Mouse (Mus musculus): ENCODE results near the gene Gstp1. TPM values are rescaled to one million over a fixed set of nuclear protein-coding genes. Genes with fewer than 3 reads are reported as not detected.
"Not testable (repeated sequence)": the region's sequence is repeated elsewhere in the genome, so short reads cannot be mapped to it uniquely, and the experiment has no call there.

The Gstp1 gene
- total RNA-seq, 1 experiment from 2014 or later = 72.5 TPM

DNA sequence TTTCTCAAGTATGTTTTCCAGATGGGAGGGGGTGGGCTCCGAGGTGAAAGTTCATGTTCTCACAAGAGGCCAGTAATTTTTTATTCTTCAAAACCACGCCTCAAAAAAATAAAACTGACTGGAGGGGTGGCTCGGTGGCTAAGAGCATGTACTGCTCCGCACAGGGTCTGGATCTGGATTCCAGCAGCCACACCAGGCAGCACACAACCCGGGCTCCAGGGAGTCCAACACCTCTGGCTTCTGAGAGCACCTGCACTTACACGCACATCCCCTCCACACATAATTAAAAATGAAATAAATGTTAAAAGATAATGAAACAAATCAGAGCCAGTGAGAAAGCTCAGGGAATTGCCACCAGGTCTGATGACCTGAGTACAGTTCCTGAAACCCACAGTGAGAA lies 28.5 kb upstream of the Gstp1 start:
- ATAC-seq (replicated peaks in 1 of 2; ENCODE audit: insufficient read depth in 1 of 2, low FRiP score in 2 of 2, low TSS enrichment in 1 of 2, low read depth in 1 of 2, poor library complexity in 2 of 2, severe bottlenecking in 2 of 2) = no peak

DNA sequence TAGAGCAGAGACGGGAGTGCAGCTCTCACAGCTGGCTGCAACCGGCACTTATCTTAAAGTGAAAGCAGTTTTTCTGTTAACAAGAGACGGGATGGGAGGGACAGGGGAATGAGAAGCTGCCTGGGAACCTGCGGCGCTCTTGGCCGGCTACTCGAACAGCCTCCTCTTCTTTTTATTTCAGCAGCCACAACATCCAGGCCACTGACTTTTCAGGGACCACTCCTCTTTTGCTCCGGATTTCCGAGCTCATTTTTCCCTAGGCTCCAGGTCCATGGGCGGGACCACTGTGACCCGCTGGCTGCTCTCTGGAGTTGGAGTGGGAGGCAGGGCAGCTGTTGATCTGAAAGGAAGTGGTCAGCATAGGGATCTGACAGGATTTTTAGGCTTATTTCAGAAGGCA lies 26.7 kb upstream of the Gstp1 start:
- not testable (repeated sequence) for ATAC-seq (replicated peaks in 1 of 2; ENCODE audit: insufficient read depth in 1 of 2, low FRiP score in 2 of 2, low TSS enrichment in 1 of 2, low read depth in 1 of 2, poor library complexity in 2 of 2, severe bottlenecking in 2 of 2)

DNA sequence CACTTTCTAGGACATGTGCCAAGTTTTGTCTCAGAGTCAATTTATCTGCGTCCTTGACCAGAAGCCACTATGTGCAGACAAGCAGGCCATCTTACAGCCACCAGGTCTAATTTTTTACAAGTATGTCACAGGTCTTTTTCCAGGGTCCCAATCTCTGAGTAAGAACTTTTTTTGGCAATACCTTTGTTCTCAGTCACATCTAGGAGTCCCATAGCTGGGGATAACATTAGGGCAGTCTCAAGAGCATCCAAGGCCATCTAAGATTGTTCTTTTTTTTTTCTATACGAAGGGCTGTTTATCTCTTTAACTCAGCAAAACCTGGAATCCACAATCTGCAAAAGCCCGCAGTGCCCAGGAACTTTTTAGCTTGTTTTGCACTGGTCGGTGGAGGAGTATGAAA lies 25.6 kb upstream of the Gstp1 start:
- ATAC-seq (replicated peaks in 1 of 2; ENCODE audit: insufficient read depth in 1 of 2, low FRiP score in 2 of 2, low TSS enrichment in 1 of 2, low read depth in 1 of 2, poor library complexity in 2 of 2, severe bottlenecking in 2 of 2) = not testable (repeated sequence)

DNA sequence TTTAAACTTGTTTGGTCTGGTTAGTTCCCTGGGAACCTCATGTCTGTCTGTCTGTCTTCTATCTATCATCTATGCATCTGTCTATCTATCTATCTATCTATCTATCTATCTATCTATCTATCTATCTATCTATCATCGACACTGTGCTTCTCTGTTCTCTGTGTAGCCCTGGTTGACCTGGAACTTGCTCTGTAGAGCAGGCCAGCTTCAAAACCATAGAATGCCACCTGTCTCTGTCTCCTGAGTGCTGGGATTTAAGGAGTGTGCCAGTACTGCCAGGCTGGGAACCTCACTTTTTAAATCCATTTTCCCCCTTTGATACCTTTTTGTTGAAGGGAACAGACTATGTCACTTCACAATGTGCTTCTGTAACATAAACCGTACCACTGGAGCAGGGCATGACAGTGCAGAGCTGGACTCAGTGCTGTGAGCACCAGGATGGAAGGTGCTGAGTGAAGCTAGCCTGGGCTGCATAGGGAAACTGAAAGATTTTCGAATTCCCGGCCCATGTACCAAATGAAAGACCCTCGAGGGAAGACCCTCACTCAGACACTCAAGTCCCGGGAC lies 23.2 kb upstream of the Gstp1 start:
- ATAC-seq (replicated peaks in 1 of 2; ENCODE audit: insufficient read depth in 1 of 2, low FRiP score in 2 of 2, low TSS enrichment in 1 of 2, low read depth in 1 of 2, poor library complexity in 2 of 2, severe bottlenecking in 2 of 2) = peak in 1 of 2 experiments; percentile 33; a peak in 1 of 4 replicates

DNA sequence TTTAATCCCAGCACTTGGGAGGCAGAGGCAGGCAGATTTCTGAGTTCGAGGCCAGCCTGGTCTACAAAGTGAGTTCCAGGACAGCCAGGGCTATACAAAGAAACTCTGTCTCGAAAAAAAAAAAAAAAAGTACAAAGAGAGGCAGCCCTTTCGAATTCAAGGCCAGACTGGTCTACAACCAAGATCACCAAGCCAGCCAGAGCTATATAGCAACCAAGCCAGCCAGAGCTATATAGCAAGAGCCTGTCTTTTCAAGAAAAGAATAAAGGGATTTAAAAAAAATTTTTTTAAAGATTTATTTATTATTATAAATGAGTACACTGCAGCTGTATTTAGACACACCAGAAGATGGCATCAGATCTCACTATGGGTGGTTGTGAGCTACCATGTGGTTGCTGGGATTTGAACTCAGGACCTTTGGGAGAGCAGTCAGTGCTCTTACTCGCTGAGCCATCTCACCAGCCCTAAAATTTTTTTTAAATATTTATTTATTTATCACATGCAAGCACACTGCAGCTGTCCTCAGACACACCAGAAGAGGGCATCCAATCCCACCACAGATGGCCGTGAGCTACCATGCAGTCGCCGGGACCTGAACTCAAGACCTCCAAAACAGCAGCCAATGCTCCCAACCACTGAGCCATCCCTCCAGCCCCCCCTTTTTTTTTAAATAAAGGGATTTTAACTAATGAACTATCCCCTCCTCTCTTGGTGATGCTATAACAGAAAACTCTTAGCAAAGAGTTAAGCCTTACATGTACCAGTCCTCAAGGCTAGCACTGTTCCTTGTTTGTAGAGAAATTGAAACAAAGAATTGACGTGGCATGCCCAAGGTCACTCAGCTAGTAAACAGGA lies 22.5 kb upstream of the Gstp1 start:
- not testable (repeated sequence) for ATAC-seq (replicated peaks in 1 of 2; ENCODE audit: insufficient read depth in 1 of 2, low FRiP score in 2 of 2, low TSS enrichment in 1 of 2, low read depth in 1 of 2, poor library complexity in 2 of 2, severe bottlenecking in 2 of 2)

DNA sequence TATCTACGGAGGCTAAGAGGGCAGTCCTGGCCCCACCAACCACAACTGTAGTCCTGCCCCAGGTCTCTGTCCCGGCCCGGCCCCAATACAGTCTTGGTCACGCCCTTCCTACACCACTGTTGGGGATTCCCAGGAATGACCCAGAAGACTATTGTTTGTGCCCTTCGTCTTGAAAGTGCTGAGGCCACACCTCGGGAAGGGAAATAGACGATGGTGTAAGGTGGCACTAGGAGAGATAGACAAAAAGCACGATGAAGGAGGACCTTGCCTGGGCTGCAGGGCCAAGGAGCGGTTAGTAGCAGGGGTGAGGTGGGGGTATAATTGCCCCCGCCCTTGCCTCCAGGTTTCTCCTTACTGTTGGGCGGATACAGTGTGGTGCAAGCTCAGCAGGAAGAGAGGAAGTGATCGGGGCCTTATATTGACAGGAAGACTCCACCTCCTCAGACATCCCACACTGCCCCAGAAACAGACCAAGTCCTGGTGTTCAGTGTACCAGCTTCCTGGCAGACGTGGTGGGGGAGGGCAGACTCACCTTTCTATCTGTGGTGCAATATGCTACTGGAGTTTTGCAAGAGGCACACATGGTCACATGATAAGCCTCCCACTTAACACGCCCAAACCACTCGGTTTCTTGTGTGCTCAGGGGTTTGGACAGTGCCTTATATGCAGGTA lies 21.4 kb upstream of the Gstp1 start, which contains the start of gene Gstp3:
TSS of gene Gstp3 (minus strand) at position 501 of the 672 bp plus-strand sequence.
- ATAC-seq (replicated peaks in 1 of 2; ENCODE audit: insufficient read depth in 1 of 2, low FRiP score in 2 of 2, low TSS enrichment in 1 of 2, low read depth in 1 of 2, poor library complexity in 2 of 2, severe bottlenecking in 2 of 2) = peak; percentile 17 to 51; a peak in 3 of 4 replicates

DNA sequence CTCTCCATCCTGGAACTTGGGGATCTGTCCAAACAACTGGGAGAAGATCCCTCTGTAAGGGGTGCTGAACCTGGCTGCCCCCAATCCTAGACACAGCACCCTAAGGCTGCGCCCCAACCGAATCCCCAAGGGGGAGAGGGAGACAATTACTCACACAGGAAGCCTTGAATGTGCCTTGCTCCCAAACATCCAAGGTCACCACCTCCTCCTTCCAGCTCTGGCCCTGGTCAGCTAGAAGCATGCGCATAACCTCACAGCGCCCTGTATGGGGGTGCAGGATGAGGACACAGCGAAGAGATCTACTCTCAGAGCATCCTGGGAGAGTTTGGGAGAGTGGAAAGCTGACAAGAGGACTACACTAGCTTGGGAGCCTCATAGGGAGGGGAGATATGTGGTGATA lies 20.8 kb upstream of the Gstp1 start:
- ATAC-seq (replicated peaks in 1 of 2; ENCODE audit: insufficient read depth in 1 of 2, low FRiP score in 2 of 2, low TSS enrichment in 1 of 2, low read depth in 1 of 2, poor library complexity in 2 of 2, severe bottlenecking in 2 of 2) = no peak

DNA sequence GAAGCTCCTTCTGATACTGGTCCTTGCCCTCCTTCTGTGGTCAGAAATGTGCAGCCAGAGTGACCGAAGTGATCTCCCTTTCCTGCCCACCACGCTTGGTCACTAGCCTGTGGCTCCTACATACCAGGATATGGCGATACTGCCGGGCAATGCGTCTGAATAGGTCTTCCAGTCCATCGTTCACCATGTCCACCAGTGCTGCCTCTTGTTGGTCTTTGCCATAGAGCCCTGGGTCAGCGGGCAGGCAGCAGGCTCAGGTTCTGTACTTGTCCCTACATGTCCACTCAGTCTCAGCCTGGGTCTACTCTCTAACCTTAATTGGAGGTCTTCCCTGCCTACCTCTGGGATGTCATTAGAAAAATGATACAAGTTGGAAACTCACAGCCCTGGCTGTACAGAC lies 20.2 kb upstream of the Gstp1 start:
- no peak for ATAC-seq (replicated peaks in 1 of 2; ENCODE audit: insufficient read depth in 1 of 2, low FRiP score in 2 of 2, low TSS enrichment in 1 of 2, low read depth in 1 of 2, poor library complexity in 2 of 2, severe bottlenecking in 2 of 2)

DNA sequence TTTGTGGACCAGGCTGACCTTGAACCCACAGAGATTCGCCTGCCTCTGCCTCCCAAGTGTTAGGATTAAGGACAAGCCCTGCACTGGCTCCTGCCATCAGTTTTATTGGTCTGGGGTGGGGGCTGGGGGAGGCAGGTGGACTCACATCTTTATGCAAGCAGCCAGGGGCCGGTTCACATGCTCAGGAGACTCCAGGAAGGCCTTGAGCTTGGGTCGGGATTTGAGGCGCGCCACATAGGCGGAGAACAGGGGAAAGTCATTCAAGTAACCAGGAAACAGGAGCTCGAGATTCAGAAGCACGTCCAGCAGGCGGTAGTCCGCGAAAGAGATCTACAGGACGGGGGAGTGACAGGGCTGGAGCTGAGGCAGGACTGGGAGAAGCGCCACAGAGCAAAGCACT lies 19.6 kb upstream of the Gstp1 start:
- ATAC-seq (replicated peaks in 1 of 2; ENCODE audit: insufficient read depth in 1 of 2, low FRiP score in 2 of 2, low TSS enrichment in 1 of 2, low read depth in 1 of 2, poor library complexity in 2 of 2, severe bottlenecking in 2 of 2) = no peak

DNA sequence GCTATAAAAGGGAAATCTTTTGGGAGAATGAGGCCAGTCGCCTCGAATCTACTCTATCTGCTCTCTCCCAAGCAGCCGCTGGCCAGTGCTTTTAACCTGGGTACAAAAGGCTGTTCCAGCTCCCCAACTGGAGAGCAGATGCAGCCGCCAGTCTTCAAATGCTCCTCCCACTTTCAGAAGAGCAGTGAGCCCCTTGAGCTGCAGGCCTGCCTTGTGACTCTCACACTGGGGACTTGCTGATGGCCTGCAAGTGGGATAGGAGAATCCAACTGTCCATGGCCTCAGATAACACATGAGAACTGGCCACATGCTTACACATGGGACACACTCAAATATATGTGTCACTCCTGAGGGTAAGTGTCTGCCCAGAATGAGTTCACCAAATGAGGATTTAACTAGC lies 18.9 kb upstream of the Gstp1 start:
- ATAC-seq (replicated peaks in 1 of 2; ENCODE audit: insufficient read depth in 1 of 2, low FRiP score in 2 of 2, low TSS enrichment in 1 of 2, low read depth in 1 of 2, poor library complexity in 2 of 2, severe bottlenecking in 2 of 2) = no peak

DNA sequence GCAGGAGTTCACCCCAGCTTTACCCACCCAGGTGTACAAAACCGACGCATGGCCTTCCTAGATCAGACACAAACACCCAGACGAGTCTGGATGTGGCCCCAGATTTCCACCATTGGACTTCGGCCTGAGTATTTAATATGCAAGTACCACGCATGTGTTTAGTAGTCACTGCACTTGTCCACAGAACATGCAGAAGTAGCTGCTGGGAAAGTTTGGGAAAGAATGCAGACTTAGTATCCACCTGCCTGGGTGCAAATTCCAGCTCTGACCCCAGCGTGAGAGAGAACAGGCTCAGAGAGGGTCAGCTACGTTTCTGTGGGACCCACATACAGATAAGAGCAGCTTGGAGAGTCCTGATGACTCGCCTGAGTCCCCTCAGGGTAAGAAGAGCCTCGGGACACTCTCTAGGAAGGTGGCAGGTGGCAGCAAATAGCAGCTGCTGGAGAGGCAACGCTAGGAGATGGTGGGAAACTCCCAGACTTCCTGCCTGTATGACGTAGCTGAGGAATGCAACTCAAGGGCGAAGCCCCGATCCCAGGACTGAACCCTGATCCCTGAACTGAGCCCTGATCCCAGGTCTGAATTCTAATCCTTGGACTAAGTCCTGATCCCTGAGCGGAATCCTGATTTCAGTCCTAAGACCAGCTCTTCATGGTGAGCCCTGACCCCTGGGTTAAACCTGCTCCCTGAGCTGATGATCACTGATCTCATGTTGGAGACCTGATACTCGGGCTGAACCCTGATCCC lies 18.3 kb upstream of the Gstp1 start:
- ATAC-seq (replicated peaks in 1 of 2; ENCODE audit: insufficient read depth in 1 of 2, low FRiP score in 2 of 2, low TSS enrichment in 1 of 2, low read depth in 1 of 2, poor library complexity in 2 of 2, severe bottlenecking in 2 of 2) = no peak

DNA sequence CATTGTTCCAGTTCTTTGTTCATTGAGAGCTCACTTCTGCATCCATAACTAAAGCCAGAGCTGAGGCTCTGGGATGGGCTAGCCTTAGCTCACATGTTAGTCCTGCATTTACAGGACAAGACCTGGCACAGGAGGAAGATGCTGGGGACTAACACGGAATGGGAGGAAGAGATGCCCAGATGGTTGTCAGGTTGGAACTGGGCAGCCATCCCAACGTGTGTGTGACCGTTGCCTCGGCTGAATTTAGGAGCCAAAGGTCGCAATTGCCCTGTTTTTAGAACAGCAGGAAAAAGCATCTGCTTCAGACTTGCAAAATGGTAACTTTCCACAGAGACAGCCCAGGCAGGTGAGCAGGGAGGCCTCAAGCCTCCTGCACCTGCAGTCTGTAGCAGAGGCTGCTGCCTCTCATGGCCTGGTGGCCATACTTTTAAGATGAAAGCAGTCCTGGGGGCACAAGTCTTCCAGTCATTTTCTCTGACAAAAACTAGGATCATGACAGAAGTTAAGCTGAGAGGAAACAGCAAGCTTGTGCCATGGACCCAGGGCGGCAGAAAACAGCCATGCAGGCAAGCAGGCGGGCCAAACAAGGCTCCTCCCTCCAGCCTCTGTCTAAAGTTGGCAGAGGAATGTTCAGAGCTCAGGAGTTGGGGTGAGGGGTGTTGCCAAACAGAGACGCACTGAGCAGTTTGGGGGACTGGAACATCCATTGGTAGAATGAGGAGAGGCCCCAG lies 17.6 kb upstream of the Gstp1 start:
- ATAC-seq (replicated peaks in 1 of 2; ENCODE audit: insufficient read depth in 1 of 2, low FRiP score in 2 of 2, low TSS enrichment in 1 of 2, low read depth in 1 of 2, poor library complexity in 2 of 2, severe bottlenecking in 2 of 2) = no peak

DNA sequence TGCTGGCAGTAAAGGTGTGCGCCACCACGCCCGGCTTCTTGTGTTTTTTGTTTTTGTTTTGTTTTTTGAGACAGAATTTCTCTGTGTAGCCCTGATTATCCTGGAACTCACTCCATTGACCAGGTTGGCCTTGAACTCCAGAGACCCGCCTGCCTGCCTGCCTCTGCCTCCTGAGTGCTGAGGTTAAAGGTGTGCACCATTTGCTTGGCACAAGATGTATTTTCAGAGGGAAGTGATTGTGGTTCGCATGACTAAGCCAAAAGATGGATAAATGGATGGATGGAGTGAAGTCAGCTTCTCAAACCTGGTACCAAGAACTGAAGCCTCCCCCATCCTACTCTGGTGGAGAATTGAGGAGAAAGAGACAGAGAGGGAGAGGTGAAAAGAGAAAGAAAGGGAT lies 16.8 kb upstream of the Gstp1 start:
- ATAC-seq (replicated peaks in 1 of 2; ENCODE audit: insufficient read depth in 1 of 2, low FRiP score in 2 of 2, low TSS enrichment in 1 of 2, low read depth in 1 of 2, poor library complexity in 2 of 2, severe bottlenecking in 2 of 2) = no peak

DNA sequence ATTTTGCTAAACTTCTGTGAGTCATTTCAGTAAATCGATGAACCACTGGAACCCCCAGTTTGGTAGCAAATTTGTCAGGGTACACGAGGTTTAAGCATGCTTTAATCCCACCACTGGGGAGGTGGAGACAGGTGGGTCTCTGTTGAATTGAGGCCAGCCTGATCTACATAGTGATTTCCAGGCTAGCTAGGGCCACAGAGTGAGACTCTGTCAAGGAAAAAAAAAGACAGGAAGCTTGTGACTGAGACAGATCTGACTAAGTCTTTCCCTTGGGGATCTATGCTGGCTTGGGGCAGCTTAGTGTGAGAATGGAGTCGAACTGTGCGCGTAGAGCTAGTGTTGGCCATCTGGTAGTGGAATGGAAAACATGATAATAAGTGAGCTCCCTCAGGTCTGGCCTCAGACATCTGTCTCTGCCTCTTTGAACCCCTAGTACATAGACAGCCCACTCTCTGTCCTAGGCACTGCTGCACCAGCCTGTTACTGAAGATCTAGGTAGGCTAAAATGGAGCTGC lies 14.8 kb upstream of the Gstp1 start:
- ATAC-seq (replicated peaks in 1 of 2; ENCODE audit: insufficient read depth in 1 of 2, low FRiP score in 2 of 2, low TSS enrichment in 1 of 2, low read depth in 1 of 2, poor library complexity in 2 of 2, severe bottlenecking in 2 of 2) = no peak

DNA sequence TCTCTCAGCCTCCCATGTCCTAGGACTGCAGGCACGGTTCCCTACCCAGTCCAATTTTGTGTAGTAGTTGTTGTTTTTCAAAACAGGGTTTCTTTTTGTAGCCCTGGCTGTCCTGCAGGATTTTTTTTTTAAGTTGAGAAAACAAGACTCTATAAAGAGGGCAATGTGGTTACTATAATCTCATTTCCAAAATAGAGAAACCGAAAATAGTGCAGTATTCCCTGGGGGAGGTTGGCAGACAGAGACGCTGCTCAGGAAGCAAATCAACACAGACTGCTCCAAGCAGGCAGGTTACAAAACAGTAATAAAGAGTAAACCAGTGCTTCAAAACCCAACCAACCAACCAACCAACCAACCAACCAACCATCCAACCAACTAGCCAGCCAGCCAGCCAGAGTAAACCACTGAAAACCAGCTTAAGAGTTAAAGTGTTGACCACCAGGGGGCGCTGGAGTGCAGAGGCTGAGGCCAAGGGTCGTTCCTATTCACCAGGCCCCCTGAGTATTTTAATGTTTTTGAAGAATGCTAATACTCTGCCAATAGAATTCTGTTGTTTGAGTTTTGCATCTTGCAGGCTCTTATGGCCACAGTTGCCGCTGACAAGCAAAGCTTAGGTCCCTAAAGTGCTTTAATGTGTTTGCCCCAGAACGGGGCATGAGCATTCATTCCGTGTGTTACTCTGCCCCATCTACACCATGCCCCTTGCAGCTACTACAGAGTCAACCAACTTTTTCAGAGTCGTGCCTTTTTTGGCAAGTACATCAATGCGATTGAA lies 14.1 kb upstream of the Gstp1 start:
- ATAC-seq (replicated peaks in 1 of 2; ENCODE audit: insufficient read depth in 1 of 2, low FRiP score in 2 of 2, low TSS enrichment in 1 of 2, low read depth in 1 of 2, poor library complexity in 2 of 2, severe bottlenecking in 2 of 2) = peak in 1 of 2 experiments; percentile 47; a peak in 1 of 4 replicates

DNA sequence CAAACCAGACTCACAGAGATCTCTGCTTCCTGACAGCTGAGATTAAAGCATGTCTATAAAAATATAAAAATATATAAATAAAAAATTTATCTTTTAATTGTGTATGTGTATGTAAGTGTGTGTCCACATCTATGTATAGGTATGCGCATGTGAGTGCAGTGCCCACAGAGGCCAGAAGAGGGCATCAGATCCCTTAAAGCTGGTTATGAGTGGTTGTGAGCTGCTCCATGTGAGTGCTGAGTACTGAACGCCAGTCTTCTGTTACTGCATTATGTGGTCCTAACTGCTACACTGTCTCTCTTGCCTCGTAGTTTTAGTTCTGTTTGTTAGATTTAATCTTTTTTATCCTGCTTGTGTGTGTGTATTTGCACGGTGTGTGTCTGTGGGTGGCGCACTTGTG lies 13.2 kb upstream of the Gstp1 start:
- ATAC-seq (replicated peaks in 1 of 2; ENCODE audit: insufficient read depth in 1 of 2, low FRiP score in 2 of 2, low TSS enrichment in 1 of 2, low read depth in 1 of 2, poor library complexity in 2 of 2, severe bottlenecking in 2 of 2) = no peak
